Mouse (Mus musculus) adrenal gland (tissue): ENCODE results near the gene Disp3.

Experiments
- intact Hi-C: fragments of 180-260 bp; cut with DNase I; formaldehyde crosslinking; loops from one replicate; pipeline ENCODE4 v1.15.1; 2025
- long read RNA-seq, 2 experiments: library from polyadenylated mRNA; unstranded; transcript quantifications; one replicate each; pipeline ENCODE4 v2.0.0; 2020; ENCODE audit warnings: borderline replicate concordance in 1 of 2; ENCODE audit not compliant: insufficient replicate concordance in 1 of 2

The Disp3 gene
- long read RNA-seq, experiment 1, result 0 reads
- long read RNA-seq, experiment 2, result 0 reads

DNA sequence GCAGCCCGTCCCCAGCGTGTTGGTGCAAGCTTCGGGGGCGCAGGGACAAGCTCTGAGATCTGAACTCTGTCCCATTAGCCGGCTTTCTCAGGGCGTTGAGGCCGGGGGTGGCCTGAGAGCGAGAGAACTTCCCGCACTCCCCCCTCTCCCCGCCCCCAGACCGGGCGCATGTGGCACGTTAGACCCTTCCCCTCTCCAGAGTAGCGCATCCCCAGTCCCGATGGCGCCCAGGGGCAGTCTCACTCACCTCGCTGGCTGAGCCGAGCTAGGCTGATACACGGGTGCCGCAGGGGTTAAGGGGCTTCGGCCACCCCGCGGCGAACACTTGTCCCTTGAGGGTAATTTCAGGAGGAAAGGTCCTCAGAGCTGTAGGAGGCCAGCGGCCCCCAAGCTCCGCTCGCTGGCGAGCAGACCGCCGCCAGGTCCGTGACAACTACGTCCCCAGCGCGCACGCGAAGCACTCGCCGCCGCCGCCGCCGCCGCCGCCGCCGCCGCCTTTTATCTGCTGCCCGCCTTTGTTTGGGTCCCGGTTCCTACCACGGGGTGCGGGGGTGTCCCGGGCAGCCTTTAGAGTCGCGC lies at the start of gene Disp3:
Gene Disp3, minus strand, starts transcription at position 490 of the 579 bp plus-strand sequence.
- intact Hi-C loops, result loop anchor here (5.0 kb wide), 3 partner anchors 50 to 140 kb away; no protein-coding TSS in a partner anchor

DNA sequence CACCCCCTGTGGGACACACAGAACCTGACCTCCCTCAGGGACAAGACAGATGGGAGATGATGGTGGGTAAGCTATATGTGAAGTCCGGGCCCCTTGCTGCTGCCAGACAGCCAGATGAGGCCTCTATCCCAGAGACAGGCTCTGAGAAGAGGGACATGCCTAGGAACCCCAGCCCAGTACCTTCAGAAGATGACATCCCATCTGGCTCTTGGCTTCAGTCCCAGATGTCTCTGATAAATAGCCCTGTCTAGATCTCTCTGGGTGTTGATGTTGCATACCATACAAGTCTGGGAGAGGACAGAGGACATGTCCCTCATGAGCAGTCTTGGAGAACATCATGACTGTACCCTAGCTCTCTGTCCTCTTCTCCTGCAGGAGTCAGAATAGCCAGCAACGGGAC lies 42.5 kb upstream of the Disp3 start:
- intact Hi-C loops, result no loop called here

DNA sequence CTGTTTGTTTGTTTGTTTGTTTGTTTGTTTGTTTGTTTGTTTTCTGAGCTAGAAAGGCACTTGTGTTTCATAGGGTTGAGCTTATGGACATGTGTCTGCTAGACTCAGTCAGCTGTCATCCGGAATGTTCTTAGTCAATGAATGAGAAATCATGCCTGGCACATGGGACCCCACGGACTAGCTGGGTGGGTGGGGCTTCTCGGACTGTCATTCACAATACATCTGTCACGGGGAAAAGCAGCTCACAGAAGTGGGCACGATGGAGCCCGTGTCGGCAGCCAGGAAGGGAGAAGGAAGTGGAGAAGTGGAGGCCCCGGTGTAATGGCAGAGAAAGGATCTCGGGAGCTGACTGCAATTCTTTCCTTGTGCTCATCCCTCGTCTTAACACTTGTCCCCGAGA lies 41.7 kb upstream of the Disp3 start:
- intact Hi-C loops, result no loop called here

GRCm38 (mm10) chr4:148328237-148328636 lies 40.5 kb upstream of the Disp3 start:
- intact Hi-C loops, result no loop called here

DNA sequence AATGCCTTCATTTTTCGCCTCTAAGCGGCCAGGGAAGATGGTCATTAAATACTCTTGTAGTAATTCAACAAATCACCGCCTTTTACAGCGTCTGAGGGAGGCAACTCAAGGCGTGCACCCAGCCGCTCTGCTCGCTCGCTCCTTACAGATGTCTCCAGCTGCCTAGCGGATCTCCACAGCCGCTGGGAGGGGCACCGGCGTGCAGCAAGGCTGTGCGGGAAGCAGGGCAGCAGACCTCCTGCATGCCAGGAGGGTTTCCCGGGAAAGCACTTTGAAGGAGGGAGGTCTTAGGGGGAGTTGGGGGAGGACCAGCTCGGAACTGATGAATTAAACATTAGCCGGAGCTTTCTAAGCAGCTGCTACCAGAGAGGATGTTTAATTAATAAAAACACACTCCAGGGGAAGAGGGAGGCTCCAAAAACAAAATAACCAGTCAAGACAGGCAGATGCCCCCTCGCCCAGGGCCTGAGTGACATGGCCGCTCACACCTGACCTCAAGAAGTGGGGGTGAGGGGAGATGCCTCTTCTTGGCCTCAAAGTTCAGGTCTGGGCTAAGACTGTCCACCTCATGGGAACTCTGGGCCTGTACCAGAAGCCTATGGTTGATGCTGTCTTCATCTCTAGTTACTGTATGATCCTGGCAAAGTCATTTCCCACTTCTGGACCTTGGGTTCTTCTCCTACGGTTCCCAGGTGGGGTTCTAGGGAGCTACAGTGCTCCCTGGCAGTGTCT lies 39.7 kb upstream of the Disp3 start:
- intact Hi-C loops, result no loop called here

DNA sequence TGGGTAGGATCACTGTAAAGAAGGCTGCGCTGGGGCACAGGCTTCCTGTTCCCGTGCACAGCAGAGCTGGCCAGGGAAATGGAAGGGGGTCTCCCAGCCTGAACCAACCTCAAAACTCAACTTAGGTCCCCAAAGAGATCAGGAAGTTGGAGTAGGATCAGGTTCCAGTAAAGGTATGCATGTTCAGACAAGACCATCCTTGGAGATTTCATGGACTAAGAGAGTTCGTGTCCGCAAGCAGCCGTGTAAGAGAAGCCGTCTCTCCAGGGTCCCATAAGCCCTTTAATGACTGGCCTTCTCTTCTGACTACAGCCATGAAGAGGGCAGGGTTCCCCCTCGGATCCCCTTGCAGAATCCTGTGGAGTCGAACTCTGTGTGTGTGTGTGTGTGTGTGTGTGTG lies 39.0 kb upstream of the Disp3 start:
- intact Hi-C loops, result no loop called here

- intact Hi-C loops, result no loop called here
Observed at GRCm38 (mm10) chr4:148325951-148326350, 38.2 kb upstream of the Disp3 start.

DNA sequence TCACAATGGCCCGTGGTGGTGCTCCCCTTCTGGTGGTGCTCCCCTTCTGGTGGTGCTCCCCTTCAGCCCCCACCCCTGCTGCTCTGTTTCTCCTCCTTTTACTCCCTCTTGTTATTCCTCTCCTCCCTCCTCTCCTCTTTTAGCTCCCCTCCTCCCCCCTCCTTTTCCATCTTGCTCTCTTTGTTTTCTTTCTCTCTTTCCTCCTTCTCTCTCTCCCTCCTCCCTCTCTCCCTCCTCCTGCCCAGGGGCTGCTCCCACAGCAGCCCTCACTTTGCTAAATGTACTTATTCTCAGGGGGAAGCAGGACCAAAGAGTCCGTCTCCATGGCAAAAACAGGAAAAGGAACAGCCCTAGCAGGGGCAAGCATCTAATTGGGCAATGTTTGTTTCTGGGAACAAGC lies 37.3 kb upstream of the Disp3 start:
- intact Hi-C loops, result no loop called here

- intact Hi-C loops, result no loop called here
Observed at GRCm38 (mm10) chr4:148322152-148322551, 34.4 kb upstream of the Disp3 start.

GRCm38 (mm10) chr4:148319366-148319765 lies 31.6 kb upstream of the Disp3 start:
- intact Hi-C loops, result no loop called here

- intact Hi-C loops, result no loop called here
Observed at GRCm38 (mm10) chr4:148315377-148316175, 27.8 kb upstream of the Disp3 start.

DNA sequence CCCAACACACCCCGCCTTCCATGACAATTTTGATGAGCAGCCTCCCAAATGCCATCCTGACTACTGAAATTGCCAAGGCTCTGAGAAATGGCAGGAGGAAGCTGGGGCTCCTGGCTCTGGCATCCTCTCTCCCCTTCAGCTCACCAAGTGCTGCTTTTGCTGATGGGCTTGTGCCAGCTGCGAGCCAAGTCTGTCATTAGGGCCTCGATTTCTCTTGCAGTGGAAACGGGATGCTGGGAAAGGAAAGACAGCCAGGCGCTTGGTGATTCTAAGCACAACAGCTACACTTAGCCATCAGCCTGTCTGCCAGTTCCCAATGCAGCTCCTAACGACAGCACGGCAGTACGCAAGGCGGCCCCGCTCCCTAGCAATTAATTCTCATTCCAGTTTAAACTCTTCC lies 26.6 kb upstream of the Disp3 start:
- intact Hi-C loops, result no loop called here

GRCm38 (mm10) chr4:148313601-148314000 lies 25.8 kb upstream of the Disp3 start:
- intact Hi-C loops, result no loop called here

DNA sequence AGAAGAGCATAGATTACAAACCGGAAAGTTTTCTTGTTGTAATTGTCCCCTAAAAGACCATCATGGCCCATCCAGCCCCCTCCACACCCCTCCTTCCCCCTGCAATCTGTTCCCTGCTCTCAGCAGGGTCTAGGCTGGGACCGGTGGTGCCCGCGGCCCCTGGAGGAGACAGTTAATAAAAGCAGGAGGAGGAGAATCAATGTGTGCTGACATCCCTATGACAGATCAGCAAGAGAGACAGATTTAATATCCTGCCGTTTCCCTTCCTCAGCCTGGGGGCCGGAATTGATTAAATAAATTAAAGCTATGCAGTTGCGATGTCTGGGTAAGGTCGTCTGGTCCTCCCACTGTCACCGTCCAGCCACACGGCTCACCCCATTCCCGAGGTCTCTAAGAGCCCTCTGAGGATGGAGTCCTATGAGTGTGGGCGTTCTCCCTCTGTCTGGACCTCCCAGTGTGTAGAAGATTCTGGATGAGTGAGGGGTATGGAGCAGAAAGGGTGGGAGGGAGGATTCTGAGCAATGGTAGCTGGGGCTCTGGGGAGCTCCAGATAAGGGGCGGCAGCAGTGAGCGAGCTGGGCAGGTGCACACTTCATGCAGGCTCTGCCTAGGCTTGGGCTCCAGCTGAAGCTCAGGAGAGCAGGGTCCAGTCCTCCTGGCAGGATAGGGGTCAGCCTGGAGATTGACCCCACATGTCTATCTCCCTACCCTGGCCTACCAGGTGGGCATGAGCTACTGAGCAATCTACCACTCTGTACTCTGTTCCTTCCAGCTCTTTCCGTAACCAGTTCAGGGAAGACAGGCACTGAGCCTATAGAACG lies 24.7 kb upstream of the Disp3 start:
- intact Hi-C loops, result no loop called here

GRCm38 (mm10) chr4:148310845-148311244 lies 23.1 kb upstream of the Disp3 start:
- intact Hi-C loops, result no loop called here

DNA sequence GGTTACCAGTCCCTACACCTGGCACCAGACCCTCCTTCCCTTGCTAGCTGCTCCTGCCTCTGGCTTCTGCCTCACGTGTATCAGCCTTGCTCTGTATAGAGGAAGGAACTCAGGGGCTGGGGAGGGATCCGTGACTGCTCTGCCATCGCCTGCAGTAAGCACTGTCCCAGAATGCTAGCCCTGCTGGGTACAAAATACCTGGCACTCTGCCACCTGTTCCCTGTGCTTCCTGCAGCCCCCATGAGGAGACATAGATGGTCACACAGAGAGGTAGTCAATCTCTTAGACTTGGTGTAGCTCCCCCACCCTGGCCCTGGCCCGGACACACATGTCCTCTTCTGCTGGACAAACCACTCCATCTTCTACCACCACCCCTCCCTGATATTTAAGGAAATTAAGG lies 22.4 kb upstream of the Disp3 start:
- intact Hi-C loops, result no loop called here

- intact Hi-C loops, result no loop called here
Observed at GRCm38 (mm10) chr4:148306406-148307083, 18.8 kb upstream of the Disp3 start.

GRCm38 (mm10) chr4:148298720-148299119 lies 11.0 kb upstream of the Disp3 start:
- intact Hi-C loops, result no loop called here

DNA sequence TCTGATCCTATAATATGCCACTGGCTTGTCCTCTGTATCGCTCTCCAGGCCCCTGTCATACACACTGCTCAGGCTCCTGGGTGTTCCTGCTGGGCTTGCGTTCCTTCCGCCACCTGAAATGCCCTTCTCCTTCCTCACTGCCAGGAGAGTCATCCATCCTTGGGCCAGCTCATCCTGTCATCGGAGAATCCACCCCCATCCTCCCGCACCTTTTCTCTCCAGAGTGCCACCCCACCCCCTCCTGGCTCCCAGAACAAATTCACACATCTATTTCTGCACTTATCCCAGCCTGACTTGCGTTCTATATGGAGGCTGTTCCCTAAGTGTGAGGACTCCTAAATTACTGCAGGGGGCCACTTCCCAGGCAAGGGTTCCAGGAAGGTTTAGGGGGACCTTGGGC lies 9.9 kb upstream of the Disp3 start:
- intact Hi-C loops, result no loop called here

DNA sequence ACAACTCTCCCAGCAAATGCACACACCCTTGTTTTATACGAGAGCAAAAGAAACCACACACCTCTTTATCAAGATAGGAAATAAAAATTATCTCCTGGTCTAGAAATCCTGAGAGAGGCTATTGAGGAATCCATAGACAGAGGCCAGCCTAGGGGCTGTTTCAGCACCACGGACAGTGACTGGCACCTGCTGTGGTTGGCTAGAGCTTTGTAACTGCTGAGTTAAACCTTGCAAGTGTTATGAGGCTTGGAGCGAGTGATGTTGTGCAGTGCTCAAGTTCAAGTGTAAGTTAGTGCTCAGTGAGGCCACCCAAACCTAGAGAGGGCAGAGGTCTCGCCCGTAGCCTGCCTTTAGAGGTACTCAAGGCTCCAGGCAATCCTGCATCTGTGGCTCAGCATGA lies 5.6 kb upstream of the Disp3 start:
- intact Hi-C loops, result no loop called here

DNA sequence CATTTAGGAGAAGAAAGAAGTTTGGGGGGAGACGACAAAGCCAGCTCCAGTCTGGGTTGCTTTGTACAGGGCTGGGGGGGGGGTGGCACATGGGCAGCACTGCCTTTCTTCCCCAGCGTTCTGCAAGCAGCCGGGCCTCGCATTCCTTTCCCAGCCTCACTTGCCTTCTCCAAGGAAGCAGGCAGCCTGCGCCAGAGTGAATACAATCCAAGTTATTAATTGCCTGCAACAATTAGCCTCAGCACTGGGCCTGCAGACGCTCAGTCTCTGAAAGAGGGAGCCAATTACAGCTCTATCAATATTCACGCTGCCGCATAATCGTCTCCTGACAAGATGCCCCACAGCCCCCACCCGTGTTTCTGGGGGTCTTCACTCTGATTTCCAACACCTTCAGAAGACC lies 4.1 kb upstream of the Disp3 start:
- intact Hi-C loops, result no loop called here
